Mouse (Mus musculus) kidney, adult 8-10 months (tissue): ENCODE measurements around the gene Tceal3.
"Not testable (repeated sequence)": the region's sequence is repeated elsewhere in the genome, so short reads cannot be mapped to it uniquely, and the experiment has no call there.

ENCODE experiments used
- DNase-seq, 2 experiments: peaks; one replicate each; pipeline ENCODE4 v3.0.0; 2022

The Tceal3 gene

GRCm38 (mm10) chrX:136708168-136708681 lies 117.6 kb downstream of the Tceal3 start:
- peak; percentile 6 to 7 for DNase-seq

GRCm38 (mm10) chrX:136708782-136709181 lies 118.1 kb downstream of the Tceal3 start:
- DNase-seq, result no peak

- not testable (repeated sequence) for DNase-seq
These were observed 124.3 kb downstream of the Tceal3 start for GRCm38 (mm10) chrX:136714742-136715474.
